Mouse (Mus musculus) heart, embryonic 10.5 days (tissue): ENCODE data around the gene Agfg2. TPM values are rescaled to one million over a fixed set of nuclear protein-coding genes. Genes with fewer than 3 reads are reported as not detected.
"Not testable (repeated sequence)": the region's sequence is repeated elsewhere in the genome, so short reads cannot be mapped to it uniquely, and the experiment has no call there.

ENCODE experiments used
- DNase-seq: peaks from one replicate; pipeline ENCODE4 v3.0.0-alpha.2; 2017; ENCODE audit warnings: low spot score
- H3K27ac ChIP-seq: fragments of 300-500 bp; sonication (generic); 2 replicates; pipeline ENCODE4 v1.5.1; 2016; ENCODE audit warnings: mild to moderate bottlenecking
- H3K27me3 ChIP-seq: fragments of 300-500 bp; sonication (generic); 2 replicates; pipeline ENCODE4 v1.6.1; 2016; ENCODE audit warnings: mild to moderate bottlenecking; ENCODE audit not compliant: poor library complexity, insufficient read depth, severe bottlenecking
- H3K36me3 ChIP-seq: fragments of 300-500 bp; sonication (generic); 2 replicates; pipeline ENCODE4 v1.6.1; 2016; ENCODE audit warnings: mild to moderate bottlenecking, moderate library complexity
- H3K4me1 ChIP-seq: fragments of 300-500 bp; sonication (generic); 2 replicates; pipeline ENCODE4 v1.6.1; 2016; ENCODE audit warnings: mild to moderate bottlenecking
- H3K4me3 ChIP-seq: fragments of 300-500 bp; sonication (generic); 2 replicates; pipeline ENCODE4 v1.5.1; 2016; ENCODE audit warnings: mild to moderate bottlenecking, moderate library complexity
- H3K9me3 ChIP-seq: fragments of 300-500 bp; sonication (generic); 2 replicates; pipeline ENCODE4 v1.6.1; 2016; ENCODE audit warnings: mild to moderate bottlenecking, moderate library complexity
- WGBS: fragments of 180-500 bp; shearing (Covaris S2); methylation state at CpG from one replicate; pipeline ENCODE4 v1.1.7; 2016; 5-methylcytosine and 5-hydroxymethylcytosine counted together
- polyA plus RNA-seq: library from polyadenylated mRNA; unstranded; fragments of >200 nt; fragmentation: Nextera tagmentation; extraction: Ambion mirVana; gene quantifications from 2 replicates; pipeline ENCODE4 v1.2.1, GENCODE M21; 2016

The Agfg2 gene
- polyA plus RNA-seq, result 31.9 and 34.0 TPM in 2 replicates

GRCm38 (mm10) chr5:137684294-137685123 lies at the start of gene Agfg2:
Gene Agfg2, minus strand, starts transcription at chr5:137684726.
- WGBS, result 1% methylated on average over 62 of the region's 62 CpGs
- Histone ChIP-seq H3K27ac (peak within 1 kb of the TSS; percentile 89), H3K36me3 (peaks cover 12% of the 10 kb centered on the region; the same call in 1 of the 2 replicates)

GRCm38 (mm10) chr5:137733638-137734288 lies 49.2 kb upstream of the Agfg2 start:
- H3K27ac ChIP-seq, result no peak overlapping the region
- H3K4me1 ChIP-seq, result peaks cover 32% of the 10 kb centered on the region; the same call in 1 of the 2 replicates
- DNase-seq, result no peak
- 88% methylated on average over 12 of the region's 12 CpGs for WGBS
- H3K36me3 ChIP-seq, result peaks cover 40% of the 10 kb centered on the region
- no peaks in the 10 kb centered on the region for H3K9me3 ChIP-seq
- no peak overlapping the region for H3K4me3 ChIP-seq
- peaks cover 16% of the 10 kb centered on the region for H3K27me3 ChIP-seq

More at GRCm38 (mm10) chr5:137684294-137685123, at the start of gene Agfg2:
- 0 out of 2 replicates have a peak, but pooled peaks cover 6% of the 10 kb centered on the region for H3K27me3 ChIP-seq
- H3K4me3 ChIP-seq, result peak within 1 kb of the TSS; percentile 88
- peaks cover 35% of the 10 kb centered on the region for H3K4me1 ChIP-seq
- no peaks in the 10 kb centered on the region for H3K9me3 ChIP-seq
- DNase-seq, result peak; percentile 100

GRCm38 (mm10) chr5:137726767-137727166 lies 42.2 kb upstream of the Agfg2 start:
- H3K9me3 ChIP-seq, result no peaks in the 10 kb centered on the region
- H3K4me3 ChIP-seq, result no peak overlapping the region
- H3K27me3 ChIP-seq, result peaks cover 9% of the 10 kb centered on the region; the same call in 1 of the 2 replicates
- DNase-seq, result no peak
- H3K4me1 ChIP-seq, result peaks cover 5% of the 10 kb centered on the region; the same call in 1 of the 2 replicates
- no peak overlapping the region for H3K27ac ChIP-seq
- 68% methylated on average over 6 of the region's 6 CpGs for WGBS
- no peaks in the 10 kb centered on the region for H3K36me3 ChIP-seq

- no peak for DNase-seq
- Histone ChIP-seq H3K4me1 (peaks cover 12% of the 10 kb centered on the region), H3K36me3 (no peaks in the 10 kb centered on the region), H3K27ac (no peak overlapping the region), H3K4me3 (no peak overlapping the region), H3K27me3 (0 out of 2 replicates have a peak, but pooled peaks cover 5% of the 10 kb centered on the region), H3K9me3 (no peaks in the 10 kb centered on the region)
- WGBS, result 86% methylated on average over 5 of the region's 5 CpGs
Measured at GRCm38 (mm10) chr5:137723840-137724239, 39.3 kb upstream of the Agfg2 start.

GRCm38 (mm10) chr5:137720558-137721164 lies 36.1 kb upstream of the Agfg2 start:
- DNase-seq, result peak; percentile 85
- peaks cover 18% of the 10 kb centered on the region for H3K4me1 ChIP-seq
- H3K9me3 ChIP-seq, H3K27me3 ChIP-seq, H3K36me3 ChIP-seq: not testable (repeated sequence)
- 12% methylated on average over 10 of the region's 16 CpGs for WGBS
- peak overlapping the region; percentile 35 for H3K4me3 ChIP-seq
- H3K27ac ChIP-seq, result peak overlapping the region; percentile 29; the same call in 1 of the 2 replicates

- Histone ChIP-seq H3K4me3 (no peak overlapping the region), H3K27ac (peak overlapping the region; percentile 76), H3K36me3 (no peaks in the 10 kb centered on the region), H3K9me3 (no peaks in the 10 kb centered on the region), H3K4me1 (peaks cover 18% of the 10 kb centered on the region), H3K27me3 (0 out of 2 replicates have a peak, but pooled peaks cover 5% of the 10 kb centered on the region)
- peak; percentile 83 for DNase-seq
- 38% methylated on average over 6 of the region's 6 CpGs for WGBS
Measured at GRCm38 (mm10) chr5:137719088-137719487, 34.6 kb upstream of the Agfg2 start.

- 0 out of 2 replicates have a peak overlapping the region, but pooled peaks have one; percentile 23 for H3K27ac ChIP-seq
- H3K9me3 ChIP-seq, result no peaks in the 10 kb centered on the region
- no peak overlapping the region for H3K4me3 ChIP-seq
- WGBS, result 63% methylated on average over 8 of the region's 8 CpGs
- peaks cover 18% of the 10 kb centered on the region for H3K4me1 ChIP-seq
- H3K36me3 ChIP-seq, result no peaks in the 10 kb centered on the region
- DNase-seq, result no peak
- H3K27me3 ChIP-seq, result 0 out of 2 replicates have a peak, but pooled peaks cover 5% of the 10 kb centered on the region
Measured at GRCm38 (mm10) chr5:137718020-137718790, 33.7 kb upstream of the Agfg2 start.

GRCm38 (mm10) chr5:137715685-137716084 lies 31.2 kb upstream of the Agfg2 start:
- no peak for DNase-seq
- no peak overlapping the region for H3K27ac ChIP-seq
- no peaks in the 10 kb centered on the region for H3K36me3 ChIP-seq
- WGBS, result 75% methylated on average over 8 of the region's 8 CpGs
- no peak overlapping the region for H3K4me3 ChIP-seq
- H3K27me3 ChIP-seq, result no peaks in the 10 kb centered on the region
- no peaks in the 10 kb centered on the region for H3K9me3 ChIP-seq
- H3K4me1 ChIP-seq, result peaks cover 16% of the 10 kb centered on the region

- Histone ChIP-seq H3K36me3 (no peaks in the 10 kb centered on the region), H3K9me3 (no peaks in the 10 kb centered on the region), H3K27me3 (no peaks in the 10 kb centered on the region), H3K4me3 (no peak overlapping the region), H3K4me1 (peaks cover 4% of the 10 kb centered on the region; the same call in 1 of the 2 replicates), H3K27ac (no peak overlapping the region)
- 86% methylated on average over 5 of the region's 5 CpGs for WGBS
- DNase-seq, result no peak
Measured at GRCm38 (mm10) chr5:137713454-137713853, 28.9 kb upstream of the Agfg2 start.

- Histone ChIP-seq H3K27ac (no peak overlapping the region), H3K36me3 (no peaks in the 10 kb centered on the region), H3K27me3 (no peaks in the 10 kb centered on the region), H3K4me3 (no peak overlapping the region), H3K9me3 (no peaks in the 10 kb centered on the region), H3K4me1 (peaks cover 10% of the 10 kb centered on the region; the same call in 1 of the 2 replicates)
- WGBS, result 70% methylated on average over 12 of the region's 12 CpGs
- no peak for DNase-seq
Measured at GRCm38 (mm10) chr5:137706913-137707633, 22.5 kb upstream of the Agfg2 start.

GRCm38 (mm10) chr5:137705242-137705641 lies 20.7 kb upstream of the Agfg2 start:
- DNase-seq, result no peak
- 67% methylated on average over 6 of the region's 6 CpGs for WGBS

More at GRCm38 (mm10) chr5:137705242-137705641, 20.7 kb upstream of the Agfg2 start:
- Histone ChIP-seq H3K9me3 (no peaks in the 10 kb centered on the region), H3K4me3 (no peak overlapping the region), H3K27me3 (no peaks in the 10 kb centered on the region), H3K27ac (no peak overlapping the region), H3K36me3 (no peaks in the 10 kb centered on the region), H3K4me1 (peaks cover 10% of the 10 kb centered on the region; the same call in 1 of the 2 replicates)
